Mouse (Mus musculus) ES-E14 (cell line): Measurements from ENCODE around the gene Usp19. TPM values are rescaled to one million over a fixed set of nuclear protein-coding genes. Genes with fewer than 3 reads are reported as not detected.

ENCODE experiments used
- DNase-seq: peaks from one replicate; pipeline ENCODE4 v3.0.0-alpha.2; 2013; ENCODE audit warnings: low read depth, low spot score
- H3K27ac ChIP-seq: 2 replicates; pipeline ENCODE4 v1.5.1; 2012; ENCODE audit warnings: low read depth, mild to moderate bottlenecking, low read length, moderate library complexity, mixed read lengths; ENCODE audit not compliant: poor library complexity, insufficient read depth, severe bottlenecking
- H3K36me3 ChIP-seq: 2 replicates; pipeline ENCODE4 v1.6.1; 2012; ENCODE audit warnings: mild to moderate bottlenecking, low read length, moderate library complexity, mixed read lengths; ENCODE audit not compliant: control insufficient read depth, poor library complexity, insufficient read depth, severe bottlenecking
- H3K4me1 ChIP-seq, 2 experiments: fragments of 150-350 bp in 1 of 2; sonication (generic) in 1 of 2; 2 replicates each; pipeline ENCODE4 v1.6.1; 2012; ENCODE audit warnings: low read length in 2 of 2, mild to moderate bottlenecking in 1 of 2, mixed read lengths in 1 of 2; ENCODE audit not compliant: control insufficient read depth in 2 of 2, insufficient read depth in 2 of 2, poor library complexity in 1 of 2
- H3K4me3 ChIP-seq, 2 experiments: fragments of 150-350 bp in 1 of 2; sonication (generic) in 1 of 2; 2 replicates each; pipeline ENCODE4 v1.5.1; 2012; ENCODE audit warnings: low read length in 2 of 2, low read depth in 1 of 2, mild to moderate bottlenecking in 1 of 2, mixed read lengths in 1 of 2; ENCODE audit not compliant: insufficient read depth in 1 of 2, poor library complexity in 1 of 2, severe bottlenecking in 1 of 2
- H3K9ac ChIP-seq: 2 replicates; pipeline ENCODE4 v1.6.1; 2012; ENCODE audit warnings: low read depth, mild to moderate bottlenecking, low read length, mixed read lengths; ENCODE audit not compliant: poor library complexity, insufficient read depth, severe bottlenecking
- H3K9me3 ChIP-seq: fragments of 150-350 bp; sonication (generic); 2 replicates; pipeline ENCODE4 v1.6.1; 2012; ENCODE audit warnings: low read depth, mild to moderate bottlenecking, low read length; ENCODE audit not compliant: control insufficient read depth, insufficient read depth
- CHD2 ChIP-seq: IDR thresholded peaks from 2 replicates; pipeline ENCODE4 v1.6.1; 2014; ENCODE audit warnings: mild to moderate bottlenecking, low read depth, low read length, inconsistent platforms
- HCFC1 ChIP-seq: IDR thresholded peaks from 2 replicates; pipeline ENCODE4 v1.6.1; 2012; ENCODE audit warnings: low read length, inconsistent platforms, borderline replicate concordance; ENCODE audit not compliant: insufficient read depth
- MAFK ChIP-seq: IDR thresholded peaks from 2 replicates; pipeline ENCODE4 v1.6.1; 2014; ENCODE audit warnings: mild to moderate bottlenecking, low read depth, low read length, inconsistent platforms; ENCODE audit not compliant: insufficient read depth
- ZC3H11A ChIP-seq: IDR thresholded peaks from 2 replicates; pipeline ENCODE4 v1.6.1; 2012; ENCODE audit warnings: low read depth, mild to moderate bottlenecking, inconsistent platforms, low read length, borderline replicate concordance
- ZNF384 ChIP-seq: IDR thresholded peaks from 2 replicates; pipeline ENCODE4 v1.6.1; 2012; ENCODE audit warnings: low read depth, low read length, inconsistent platforms
- in situ Hi-C, 2 experiments: fragments of 600-800 bp; cut with MboI; formaldehyde crosslinking; loops; one replicate each; pipeline ENCODE4 v1.15.1; 2025; ENCODE audit warnings: low sequenced_read_pairs in 2 of 2, inconsistent platforms in 1 of 2; ENCODE audit not compliant: unreplicated experiment in 2 of 2
- total RNA-seq: library from RNA; depleted of rRNA; stranded (reverse); fragments of 300-350 nt; gene quantifications from 2 replicates; pipeline ENCODE4 v1.2.3, GENCODE M21; 2012

Usp19 gene
- total RNA-seq, 1 experiment = 92.1 TPM

DNA sequence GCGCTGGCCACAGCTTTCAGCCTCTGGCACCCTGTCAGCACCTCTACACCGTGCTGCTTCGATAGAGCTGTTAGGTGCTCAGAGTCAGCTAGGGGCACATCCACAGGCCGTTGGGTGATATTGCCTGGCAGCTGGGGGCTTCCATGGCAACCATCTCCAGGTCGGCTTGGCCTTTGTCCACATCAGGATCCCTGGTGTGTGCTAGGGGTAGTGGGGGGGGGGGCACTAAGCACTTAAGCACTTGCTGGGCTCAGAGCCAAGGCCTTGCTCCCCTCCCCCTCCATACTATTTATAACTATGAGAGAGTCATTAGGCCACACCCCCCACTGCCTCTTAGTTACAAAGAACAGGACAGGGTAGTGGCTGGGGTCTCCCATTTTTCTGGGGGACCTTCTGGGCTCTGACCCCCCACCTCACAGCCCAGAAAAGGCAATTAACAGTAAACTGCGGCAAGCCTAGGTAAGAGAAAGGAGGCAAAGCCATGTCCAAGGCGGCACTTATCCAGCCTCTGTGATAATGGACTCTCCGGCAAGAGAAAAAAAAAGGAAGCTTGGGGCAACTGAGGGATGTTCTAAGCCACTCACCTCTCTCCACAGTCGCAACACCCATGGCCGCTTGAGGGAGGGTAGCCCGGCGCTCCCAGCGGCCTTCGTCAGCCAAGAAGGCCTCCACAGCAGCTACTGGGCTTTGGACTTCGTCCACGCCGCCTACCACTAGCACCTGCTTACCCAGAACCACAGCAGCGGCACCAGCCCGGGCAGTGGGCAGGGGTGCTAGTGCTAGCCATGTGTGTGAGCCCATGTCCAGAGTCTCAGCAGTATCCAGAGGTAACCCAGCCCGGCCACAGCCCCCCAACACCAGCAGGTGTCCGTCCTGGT is 39.9 kb upstream of the Usp19 start:
- Histone ChIP-seq H3K4me3 (no peak overlapping the region), H3K36me3 (no peaks in the 10 kb centered on the region), H3K9me3 (no peaks in the 10 kb centered on the region), H3K9ac (no peak overlapping the region), H3K27ac (no peak overlapping the region), H3K4me1 (peaks cover 0 to 18% of the 10 kb centered on the region in 2 experiments; a peak in 2 of 4 replicates)
- TF ChIP-seq CHD2 (no peak), ZC3H11A (no peak), ZNF384 (no peak), HCFC1 (no peak), MAFK (no peak)
- no peak for DNase-seq
- in situ Hi-C loops = no loop called here

DNA sequence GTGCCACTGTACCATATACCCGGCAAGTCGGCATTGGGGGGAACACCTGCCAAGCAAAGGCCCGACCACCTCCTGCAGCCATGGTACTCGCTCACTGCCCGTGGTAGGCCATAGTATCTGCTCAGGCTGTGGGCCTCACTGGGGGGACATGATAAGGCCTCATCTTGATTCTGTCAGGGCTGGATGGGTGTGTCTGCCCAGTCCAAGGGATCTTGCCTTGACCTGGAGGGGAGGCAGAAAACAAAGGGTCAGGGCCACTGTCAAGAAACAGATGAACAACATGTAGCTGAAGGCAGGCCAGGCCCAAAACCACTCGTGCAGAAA is 39.3 kb upstream of the Usp19 start:
- no peaks in the 10 kb centered on the region for H3K9me3 ChIP-seq
- TF ChIP-seq CHD2 (no peak), ZC3H11A (no peak), ZNF384 (no peak), MAFK (no peak), HCFC1 (no peak)
- H3K27ac ChIP-seq = no peak overlapping the region
- in situ Hi-C loops = no loop called here
- no peak overlapping the region for H3K4me3 ChIP-seq
- no peak overlapping the region for H3K9ac ChIP-seq
- no peaks in the 10 kb centered on the region for H3K36me3 ChIP-seq
- H3K4me1 ChIP-seq = peaks cover 2 to 22% of the 10 kb centered on the region in 2 experiments; a peak in 3 of 4 replicates
- DNase-seq = no peak

DNA sequence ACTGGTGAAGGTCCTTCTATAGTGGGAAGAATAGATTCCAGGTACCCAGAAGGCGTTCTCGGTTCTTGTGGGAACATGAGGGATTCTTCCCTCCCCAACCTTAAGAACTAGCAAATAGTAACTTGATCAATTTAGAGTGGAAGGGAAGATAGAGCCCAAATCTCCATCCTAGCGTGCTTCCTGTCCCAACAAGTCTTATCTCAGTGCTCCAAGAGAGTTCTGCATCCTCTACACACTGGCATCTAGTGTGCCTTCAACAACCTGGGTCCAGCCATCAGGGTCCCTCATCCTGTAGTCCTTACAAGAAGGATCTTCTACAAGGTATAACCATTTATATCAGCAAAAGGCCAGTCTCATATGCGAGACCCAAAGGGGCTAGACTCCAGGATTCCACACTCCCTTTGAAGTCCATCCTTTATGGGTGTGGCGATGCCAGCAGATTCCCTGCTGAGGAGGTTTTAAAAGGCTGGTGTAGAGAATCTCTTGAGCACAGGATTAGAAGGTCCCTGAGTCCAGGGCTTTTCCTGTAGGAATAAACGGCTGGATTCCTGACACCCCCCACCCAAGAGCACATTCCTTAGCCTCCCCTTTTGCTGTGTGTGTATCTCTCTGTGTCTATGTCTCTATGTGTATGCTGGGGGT is 38.8 kb upstream of the Usp19 start:
- no peak for TF ChIP-seq CHD2
- no peak for TF ChIP-seq MAFK
- no peak for TF ChIP-seq ZC3H11A
- no peak for TF ChIP-seq HCFC1
- TF ChIP-seq ZNF384 = no peak
- in situ Hi-C loops = no loop called here
- H3K4me3 ChIP-seq = peak overlapping the region; percentile 51 to 53
- H3K36me3 ChIP-seq = no peaks in the 10 kb centered on the region
- DNase-seq = no peak
- no peaks in the 10 kb centered on the region for H3K9me3 ChIP-seq
- H3K9ac ChIP-seq = peak overlapping the region; percentile 49; the same call in 1 of the 2 replicates
- peaks cover 6 to 22% of the 10 kb centered on the region in 2 experiments; a peak in 3 of 4 replicates for H3K4me1 ChIP-seq
- H3K27ac ChIP-seq = no peak overlapping the region

DNA sequence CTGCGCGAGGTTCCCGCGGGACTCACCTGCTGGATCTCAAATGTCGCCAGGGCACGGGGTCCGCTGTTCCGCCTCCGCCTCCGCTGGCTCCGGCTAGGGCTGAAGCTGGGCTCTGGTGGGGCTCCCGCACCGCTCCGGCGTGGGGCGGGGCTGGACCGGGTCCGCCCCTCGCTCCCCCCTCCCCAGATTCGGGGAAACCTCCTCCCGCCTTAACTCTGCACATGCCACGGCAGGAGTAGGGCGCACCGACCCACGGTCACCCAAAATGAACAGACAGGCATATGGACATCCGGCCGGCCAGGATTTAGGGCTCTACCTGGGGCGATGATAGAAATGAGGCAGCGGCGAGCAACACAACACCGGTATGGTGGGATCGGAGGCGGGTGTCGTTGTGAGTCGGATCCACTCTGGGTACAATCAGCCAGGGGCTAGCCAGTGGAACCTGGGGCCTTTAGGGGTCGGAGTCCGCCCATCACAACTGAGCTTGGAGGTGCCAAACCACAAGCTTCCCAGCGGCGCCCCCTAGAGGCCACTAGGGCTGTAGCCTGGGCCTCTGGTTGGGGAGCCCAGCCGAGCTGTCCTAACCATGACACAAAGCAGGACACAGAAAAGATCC is 38.0 kb upstream of the Usp19 start:
- Histone ChIP-seq H3K4me1 (peaks cover 7 to 24% of the 10 kb centered on the region in 2 experiments; a peak in 3 of 4 replicates), H3K4me3 (peak overlapping the region; percentile 51 to 53), H3K9me3 (no peaks in the 10 kb centered on the region), H3K36me3 (no peaks in the 10 kb centered on the region), H3K9ac (peak overlapping the region; percentile 49), H3K27ac (no peak overlapping the region)
- in situ Hi-C loops = no loop called here
- DNase-seq = peak; percentile 85
- TF ChIP-seq CHD2 (no peak), HCFC1 (peak; percentile 38; the same call in 1 of the 2 replicates)
